Mouse (Mus musculus) CH12.LX (cell line): Measurements from ENCODE around the gene Mxra8.

Source experiments
- CTCF ChIP-seq, 2 experiments: IDR thresholded peaks in 1 of 2; conservative IDR thresholded peaks in 1 of 2; 2 replicates each; pipeline ENCODE4 v1.5.1; 2011 to 2012; ENCODE audit warnings: low read depth in 2 of 2, low read length in 2 of 2, improper control_type of control experiment in 1 of 2, inconsistent platforms in 1 of 2, mild to moderate bottlenecking in 1 of 2, moderate library complexity in 1 of 2
- HCFC1 ChIP-seq: IDR thresholded peaks from 2 replicates; pipeline ENCODE4 v1.6.1; 2012; ENCODE audit warnings: low read depth, mild to moderate bottlenecking, inconsistent platforms, low read length, improper control_type of control experiment
- NELFE ChIP-seq: IDR thresholded peaks from 2 replicates; pipeline ENCODE4 v1.6.1; 2011; ENCODE audit warnings: low read depth, low read length, improper control_type of control experiment
- POLR2A ChIP-seq: IDR thresholded peaks from 2 replicates; pipeline ENCODE4 v1.6.1; 2011; ENCODE audit warnings: low read depth, mild to moderate bottlenecking, improper control_type of control experiment, low read length
- ZC3H11A ChIP-seq: IDR thresholded peaks from 2 replicates; pipeline ENCODE4 v1.6.1; 2012; ENCODE audit warnings: low read depth, mild to moderate bottlenecking, inconsistent platforms, low read length, improper control_type of control experiment
- ZMIZ1 ChIP-seq: IDR thresholded peaks from 2 replicates; pipeline ENCODE4 v1.6.1; 2012; ENCODE audit warnings: low read depth, mild to moderate bottlenecking, inconsistent platforms, low read length, improper control_type of control experiment

- TF ChIP-seq CTCF (conservative IDR thresholded peaks at IDR 0.05 in 1 of 2, IDR thresholded peaks at IDR 0.05 in 1 of 2; ENCODE audit: low read depth in 2 of 2, low read length in 2 of 2): no peak
- TF ChIP-seq ZC3H11A: no peak
- TF ChIP-seq NELFE: no peak
- no peak for TF ChIP-seq HCFC1
- no peak for TF ChIP-seq ZMIZ1
- TF ChIP-seq POLR2A: no peak
Observed at GRCm38 (mm10) chr4:155829866-155830265, 9.6 kb upstream of the Mxra8 start.
